26 mouse cellular contexts compared by ENCODE assay signal in genomic region chr6:53469703-53470102, GRCm38 (mm10).
A peak's percentile ranks its signal among the peaks of the same experiment; 100 is the strongest.
DNase-seq lines count a peak whose midpoint lies in the region; ATAC-seq and TF ChIP-seq lines count a peak whose summit lies in the region.
"Had no signal": no experiment of that assay in that cellular context is flagged by ENCODE, and none has a peak within 500 bp of the region (broad histone marks: within the 10 kb centered on the region; RNA-seq: fewer than 3 reads in every experiment).

No protein-coding gene starts in this region.

- no peak for TF ChIP-seq POLR2A in limb, embryonic 14.5 days (IDR thresholded peaks at IDR 0.05; ENCODE audit: borderline replicate concordance, extremely low read depth, insufficient read depth, insufficient read length)

- no peak overlapping the region for H3K9ac ChIP-seq in intestine, embryonic 14.5 days (ENCODE audit: low read length)
- no peak overlapping the region for H3K9ac ChIP-seq in intestine, embryonic 15.5 days
- no peak overlapping the region for H3K9ac ChIP-seq in embryonic facial prominence, embryonic 14.5 days (ENCODE audit: low read depth, low read length)
- H3K9ac ChIP-seq in limb, embryonic 14.5 days (ENCODE audit: low read depth, low read length, severe bottlenecking): no peak overlapping the region
- no peak overlapping the region for H3K9ac ChIP-seq in forebrain, embryonic 14.5 days (ENCODE audit: low read length)
- H3K9ac ChIP-seq: forebrain, postnatal 0 days; heart, embryonic 15.5 days; hindbrain, embryonic 13.5 days; liver, embryonic 13.5 days; midbrain, embryonic 13.5 days had no signal

- H3K9me3 ChIP-seq in intestine, embryonic 14.5 days (ENCODE audit: control insufficient read depth, low read length): no peaks in the 10 kb centered on the region
- no peaks in the 10 kb centered on the region for H3K9me3 ChIP-seq in intestine, embryonic 15.5 days
- H3K9me3 ChIP-seq in embryonic facial prominence, embryonic 14.5 days (ENCODE audit: control insufficient read depth, low read length): no peaks in the 10 kb centered on the region
- no peaks in the 10 kb centered on the region for H3K9me3 ChIP-seq in limb, embryonic 14.5 days (ENCODE audit: control insufficient read depth, low read length)
- H3K9me3 ChIP-seq in forebrain, embryonic 14.5 days (replicated peaks; ENCODE audit: control insufficient read depth, low read length): no peaks in the 10 kb centered on the region
- H3K9me3 ChIP-seq: forebrain, embryonic 10.5 days; heart, embryonic 15.5 days; hindbrain, embryonic 13.5 days; liver, embryonic 13.5 days; megakaryocyte, embryonic 14.5 days; midbrain, embryonic 13.5 days had no signal

- H3K27me3 ChIP-seq in intestine, embryonic 14.5 days (replicated peaks; ENCODE audit: control insufficient read depth, insufficient read depth, low read length): no peaks in the 10 kb centered on the region
- H3K27me3 ChIP-seq in intestine, embryonic 15.5 days (replicated peaks): no peaks in the 10 kb centered on the region
- H3K27me3 ChIP-seq in embryonic facial prominence, embryonic 14.5 days (replicated peaks; ENCODE audit: control insufficient read depth, insufficient read depth, low read length): no peaks in the 10 kb centered on the region
- H3K27me3 ChIP-seq in limb, embryonic 14.5 days (ENCODE audit: control insufficient read depth, insufficient read depth, low read length): no peaks in the 10 kb centered on the region
- H3K27me3 ChIP-seq in forebrain, embryonic 14.5 days (replicated peaks; ENCODE audit: control insufficient read depth, insufficient read depth, low read length): no peaks in the 10 kb centered on the region
- H3K27me3 ChIP-seq: heart, embryonic 15.5 days; hindbrain, embryonic 13.5 days; liver, embryonic 13.5 days; midbrain, embryonic 13.5 days had no signal

- H3K4me3 ChIP-seq in intestine, embryonic 14.5 days (ENCODE audit: low read depth, low read length): no peak overlapping the region
- no peak overlapping the region for H3K4me3 ChIP-seq in intestine, embryonic 15.5 days (replicated peaks)
- no peak overlapping the region for H3K4me3 ChIP-seq in embryonic facial prominence, embryonic 14.5 days (ENCODE audit: low read depth, low read length)
- no peak overlapping the region for H3K4me3 ChIP-seq in limb, embryonic 14.5 days (replicated peaks; ENCODE audit: low read length)
- no peak overlapping the region for H3K4me3 ChIP-seq in forebrain, embryonic 14.5 days (ENCODE audit: low read depth, low read length)
- H3K4me3 ChIP-seq: forebrain, embryonic 10.5 days; heart, embryonic 15.5 days; hindbrain, embryonic 13.5 days; liver, embryonic 13.5 days; megakaryocyte, embryonic 14.5 days; midbrain, embryonic 13.5 days had no signal

- no peak overlapping the region for H3K4me2 ChIP-seq in intestine, embryonic 14.5 days (ENCODE audit: low read length)
- no peak overlapping the region for H3K4me2 ChIP-seq in intestine, embryonic 15.5 days (replicated peaks)
- H3K4me2 ChIP-seq in embryonic facial prominence, embryonic 14.5 days (ENCODE audit: low read depth, low read length): peak overlapping the region; percentile 20; the same call in 1 of the 2 replicates
- H3K4me2 ChIP-seq in limb, embryonic 14.5 days (replicated peaks; ENCODE audit: low read depth, low read length, severe bottlenecking): peak overlapping the region; percentile 30
- no peak overlapping the region for H3K4me2 ChIP-seq in forebrain, embryonic 14.5 days (ENCODE audit: low read length)
- H3K4me2 ChIP-seq: hindbrain, embryonic 13.5 days; liver, embryonic 13.5 days; midbrain, embryonic 13.5 days had no signal

- H3K36me3 ChIP-seq in intestine, embryonic 14.5 days (ENCODE audit: control insufficient read depth, insufficient read depth, low read length): no peaks in the 10 kb centered on the region
- no peaks in the 10 kb centered on the region for H3K36me3 ChIP-seq in intestine, embryonic 15.5 days
- H3K36me3 ChIP-seq in embryonic facial prominence, embryonic 14.5 days (ENCODE audit: control insufficient read depth, insufficient read depth, low read length): no peaks in the 10 kb centered on the region
- H3K36me3 ChIP-seq in limb, embryonic 14.5 days (ENCODE audit: control insufficient read depth, insufficient read depth, low read length): no peaks in the 10 kb centered on the region
- no peaks in the 10 kb centered on the region for H3K36me3 ChIP-seq in forebrain, embryonic 14.5 days (ENCODE audit: control insufficient read depth, insufficient read depth, low read length)
- H3K36me3 ChIP-seq: forebrain, embryonic 10.5 days; heart, embryonic 15.5 days; hindbrain, embryonic 13.5 days; liver, embryonic 13.5 days; midbrain, embryonic 13.5 days had no signal

- H3K27ac ChIP-seq in intestine, embryonic 14.5 days (ENCODE audit: low read depth): no peak overlapping the region
- no peak overlapping the region for H3K27ac ChIP-seq in intestine, embryonic 15.5 days
- peak overlapping the region; percentile 44; the same call in 1 of the 2 replicates for H3K27ac ChIP-seq in embryonic facial prominence, embryonic 14.5 days (replicated peaks; ENCODE audit: low read depth, low read length)
- H3K27ac ChIP-seq in limb, embryonic 14.5 days (replicated peaks; ENCODE audit: low read depth, low read length): peak overlapping the region; percentile 84
- H3K27ac ChIP-seq in forebrain, embryonic 14.5 days (ENCODE audit: low read depth, low read length): no peak overlapping the region
- H3K27ac ChIP-seq: heart, adult 2 months; heart, embryonic 15.5 days; hindbrain, embryonic 13.5 days; liver, embryonic 13.5 days; midbrain, embryonic 13.5 days had no signal

- H3K4me1 ChIP-seq in intestine, embryonic 14.5 days (replicated peaks; ENCODE audit: control insufficient read depth, insufficient read depth, low read length): peaks cover 9% of the 10 kb centered on the region; the same call in 1 of the 2 replicates
- H3K4me1 ChIP-seq in intestine, embryonic 15.5 days (replicated peaks): peaks cover 4% of the 10 kb centered on the region; the same call in 1 of the 2 replicates
- peaks cover 31% of the 10 kb centered on the region for H3K4me1 ChIP-seq in embryonic facial prominence, embryonic 14.5 days (ENCODE audit: control insufficient read depth, insufficient read depth, low read length)
- peaks cover 37% of the 10 kb centered on the region for H3K4me1 ChIP-seq in limb, embryonic 14.5 days (ENCODE audit: control insufficient read depth, insufficient read depth, low read length)
- H3K4me1 ChIP-seq in forebrain, embryonic 14.5 days (ENCODE audit: control insufficient read depth, insufficient read depth, low read length): no peaks in the 10 kb centered on the region; the same call in 1 of the 2 replicates
- H3K4me1 ChIP-seq: liver, embryonic 13.5 days; midbrain, embryonic 13.5 days had no signal

- no peak for ATAC-seq in intestine, embryonic 14.5 days (replicated peaks; ENCODE audit: low FRiP score, low TSS enrichment, low read depth)
- no peak for ATAC-seq in intestine, embryonic 15.5 days
- no peak for ATAC-seq in embryonic facial prominence, embryonic 14.5 days (ENCODE audit: low read depth)
- ATAC-seq in limb, embryonic 14.5 days (ENCODE audit: low FRiP score, low read depth): no peak
- no peak for ATAC-seq in forebrain, embryonic 14.5 days
- ATAC-seq: CD4-positive, CD25-positive, alpha-beta regulatory T cell, adult 4 months; forebrain, postnatal 0 days; inflammation-experienced regulatory T-cells, adult 6 months; midbrain, embryonic 13.5 days had no signal

- 72% methylated on average over 2 of the region's 2 CpGs for WGBS in intestine, embryonic 14.5 days
- WGBS in intestine, embryonic 15.5 days: 74% methylated on average over 2 of the region's 2 CpGs
- WGBS in embryonic facial prominence, embryonic 14.5 days: 53% methylated on average over 2 of the region's 2 CpGs
- WGBS in limb, embryonic 14.5 days: 35% methylated on average over 2 of the region's 2 CpGs
- 81% methylated on average over 2 of the region's 2 CpGs for WGBS in forebrain, embryonic 14.5 days

- peak; percentile 7 for DNase-seq in intestine, embryonic 14.5 days (ENCODE audit: low spot score)
- no peak for DNase-seq in embryonic facial prominence, embryonic 14.5 days (ENCODE audit: low spot score)
- no peak for DNase-seq in limb, embryonic 14.5 days (ENCODE audit: low spot score)
- no peak for DNase-seq in ovary, adult 18-20 months (ENCODE audit: low spot score)
- DNase-seq in forebrain, embryonic 14.5 days (ENCODE audit: low spot score): no peak
- no peak for DNase-seq in spleen, adult 12 weeks (ENCODE audit: low spot score)
- DNase-seq: adrenal gland, postnatal 25 days; forebrain, postnatal 0 days; gastrocnemius, postnatal 25 days; heart, adult 2 months; heart, postnatal 36 days; kidney, postnatal 25 days; liver, embryonic 13.5 days; lung, adult 2 months; lung, postnatal 36 days; right cerebral cortex, postnatal 14 days; spleen, adult 18-20 months; thymus, adult 18-20 months had no signal

Comparison
In these comparisons a context has a peak if more than half of its experiments do, and no peak if none do; other contexts are left out.
1. H3K27ac ChIP-seq: peak in embryonic facial prominence, embryonic 14.5 days (single experiment) and limb, embryonic 14.5 days (single experiment); none in intestine, embryonic 14.5 days (single experiment), intestine, embryonic 15.5 days (single experiment) and forebrain, embryonic 14.5 days (single experiment).
2. H3K4me2 ChIP-seq: peak in embryonic facial prominence, embryonic 14.5 days (single experiment) and limb, embryonic 14.5 days (single experiment); none in intestine, embryonic 14.5 days (single experiment), intestine, embryonic 15.5 days (single experiment) and forebrain, embryonic 14.5 days (single experiment).